Mouse (Mus musculus): ENCODE measurements at regions not wholly inside any gene's neighbourhood (a gene's known extent, or its start where the extent isn't known, plus 50 kb on each side); places are given as distances from the start of the nearest gene placed in this dataset.

DNA sequence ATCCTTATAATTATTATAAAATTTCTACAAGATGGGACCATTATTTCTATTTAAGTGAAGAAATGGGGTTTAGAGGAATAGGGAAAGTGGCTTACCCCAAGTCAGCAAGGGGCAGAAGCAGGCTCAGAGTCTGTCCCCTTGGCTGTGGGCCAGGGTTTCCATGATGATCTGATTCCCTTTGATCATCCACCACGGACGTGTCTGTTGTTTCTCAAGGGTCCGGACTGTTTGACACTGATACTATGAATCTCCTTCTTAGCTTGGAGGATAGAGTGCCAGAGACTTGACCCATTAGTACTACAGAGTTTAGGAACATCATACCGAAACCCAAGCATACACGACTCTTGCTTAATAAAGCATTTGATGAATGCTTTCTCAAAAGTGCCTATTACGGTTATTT lies 172.9 kb downstream of the Papss1 start:
- no peak for TF ChIP-seq CTCF (IDR thresholded peaks at IDR 0.05; ENCODE audit: extremely low read depth, insufficient read depth, low read length)
- TF ChIP-seq POLR2A (IDR thresholded peaks at IDR 0.05; ENCODE audit: extremely low read depth, insufficient read depth, low read length) = no peak
